Comparison of ENCODE assay signal across 9 mouse cellular contexts in the genomic region with DNA sequence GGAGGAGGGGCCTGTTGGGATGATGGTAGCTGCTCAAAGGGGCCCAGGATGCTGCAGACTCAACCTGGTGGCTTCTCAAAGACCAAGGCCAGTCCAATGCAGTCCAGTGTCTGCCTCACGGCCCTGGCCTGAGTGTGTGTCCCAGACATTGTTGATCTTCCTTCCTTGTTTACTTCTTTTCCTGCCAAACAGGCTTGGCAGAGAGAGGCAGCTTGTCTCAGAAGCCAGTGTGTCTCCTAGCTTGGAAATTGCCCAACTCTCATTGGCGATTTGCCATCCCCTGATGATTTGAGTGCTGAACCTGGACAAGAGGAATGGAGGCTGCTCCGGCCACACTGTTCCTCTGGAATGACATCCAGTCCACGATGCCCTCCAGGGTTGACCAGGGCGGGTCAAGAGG. TPM values are rescaled to one million over a fixed set of nuclear protein-coding genes. Genes with fewer than 3 reads are reported as not detected.
DNase-seq lines count a peak whose midpoint lies in the region; TF ChIP-seq lines count a peak whose summit lies in the region.
"Had no signal": no experiment of that assay in that cellular context is flagged by ENCODE, and none has a peak within 500 bp of the region (broad histone marks: within the 10 kb centered on the region; RNA-seq: fewer than 3 reads in every experiment).

No protein-coding gene starts in this region.

- intact Hi-C loops in heart, postnatal 25 days (cut with DNase I): no loop called here

- peak; percentile 43 for DNase-seq in 3134 (ENCODE audit: extremely low read depth, insufficient read length, low spot score)
- peak; percentile 61 for DNase-seq in Muller cell, postnatal 12 days (ENCODE audit: inconsistent ontology term)
- peak; percentile 93 to 96 for DNase-seq in cerebellum, postnatal 14 days
- peak; percentile 47 for DNase-seq in heart, postnatal 25 days (ENCODE audit: low spot score)
- peak; percentile 77 for DNase-seq in lung, adult 2 months
- peak; percentile 68 for DNase-seq in testis, postnatal 14 days (ENCODE audit: low spot score)
- DNase-seq in neural tube, embryonic 10.5 days (ENCODE audit: extremely low spot score, low spot score): no peak
- DNase-seq in retina, postnatal 1 day: no peak

- no peak for TF ChIP-seq POLR2A in lung, adult 2 months (IDR thresholded peaks at IDR 0.05; ENCODE audit: borderline replicate concordance, extremely low read depth, low read depth, low read length)

- no peak overlapping the region for H3K4me3 ChIP-seq in lung, adult 2 months (replicated peaks; ENCODE audit: extremely low read depth, low read depth, low read length)

- 27% methylated on average over 5 of the region's 5 CpGs for WGBS in lung, adult 2 months

- no peak for TF ChIP-seq CTCF in lung, adult 2 months (IDR thresholded peaks at IDR 0.05; ENCODE audit: insufficient read depth, low read length)

- peaks cover 29% of the 10 kb centered on the region for H3K4me1 ChIP-seq in lung, adult 2 months (ENCODE audit: control insufficient read depth, insufficient read depth, low read length)

RNA-seq across cellular contexts. Expression of a gene that starts 27.7 kb away (rescaled TPM):
- 100 to 1,000 TPM; 180 to 257 TPM for total RNA-seq in heart, postnatal 25 days (2021)
- polyA plus RNA-seq in lung, adult 2 months (2012; rRNA removed): 341 and 489 TPM in 2 replicates

RNA-seq across cellular contexts. Expression of a gene that starts 29.5 kb away (rescaled TPM):
- total RNA-seq in heart, postnatal 25 days (2021): under 1 TPM; 0.14 to 0.26 TPM
- polyA plus RNA-seq in lung, adult 2 months (2012; rRNA removed): 0.27 and 0.29 TPM in 2 replicates
- polyA plus RNA-seq: neural tube, embryonic 11.5 days had no signal

Comparison
In these comparisons a context has a peak if more than half of its experiments do, and no peak if none do; other contexts are left out.
1. DNase-seq: peak in 3134 (single experiment), Muller cell, postnatal 12 days (single experiment), cerebellum, postnatal 14 days (2 of 2), heart, postnatal 25 days (single experiment), lung, adult 2 months (single experiment) and testis, postnatal 14 days (single experiment); none in neural tube, embryonic 10.5 days (single experiment) and retina, postnatal 1 day (single experiment).